Mouse (Mus musculus) liver, embryonic 11.5 days (tissue): ENCODE data around the gene Lbh. TPM values are rescaled to one million over a fixed set of nuclear protein-coding genes. Genes with fewer than 3 reads are reported as not detected.

Source experiments
- ATAC-seq: fragments of 200-750 bp; cut with Nextera tagmentation; replicated peaks from 2 replicates; pipeline ENCODE4 v1.8.0; 2017; ENCODE audit warnings: moderate number of reproducible peaks, mild to moderate bottlenecking, moderate TSS enrichment, moderate library complexity; ENCODE audit not compliant: low FRiP score
- DNase-seq: peaks from one replicate; pipeline ENCODE4 v3.0.0-alpha.2; 2017; ENCODE audit warnings: low spot score
- H3K27ac ChIP-seq: fragments of 300-500 bp; sonication (generic); 2 replicates; pipeline ENCODE4 v1.5.1; 2014; ENCODE audit warnings: mild to moderate bottlenecking, low read depth, low read length, control low read depth
- H3K27me3 ChIP-seq: fragments of 300-500 bp; sonication (generic); replicated peaks from 2 replicates; pipeline ENCODE4 v1.6.1; 2014; ENCODE audit warnings: low read length, mixed read lengths; ENCODE audit not compliant: control insufficient read depth, insufficient read depth
- H3K36me3 ChIP-seq: fragments of 300-500 bp; sonication (generic); 2 replicates; pipeline ENCODE4 v1.6.1; 2014; ENCODE audit warnings: mild to moderate bottlenecking, low read length, moderate library complexity, mixed read lengths; ENCODE audit not compliant: control insufficient read depth, insufficient read depth
- H3K4me1 ChIP-seq: fragments of 300-500 bp; sonication (generic); replicated peaks from 2 replicates; pipeline ENCODE4 v1.6.1; 2014; ENCODE audit warnings: low read length, mixed read lengths; ENCODE audit not compliant: control insufficient read depth, insufficient read depth
- H3K4me2 ChIP-seq: fragments of 300-500 bp; sonication (generic); 2 replicates; pipeline ENCODE4 v1.6.1; 2014; ENCODE audit warnings: mild to moderate bottlenecking, control low read depth, moderate library complexity
- H3K4me3 ChIP-seq: fragments of 300-500 bp; sonication (generic); 2 replicates; pipeline ENCODE4 v1.5.1; 2014; ENCODE audit warnings: low read depth, low read length, control low read depth
- H3K9ac ChIP-seq: fragments of 300-500 bp; sonication (generic); 2 replicates; pipeline ENCODE4 v1.6.1; 2014; ENCODE audit warnings: low read depth, low read length, control low read depth
- H3K9me3 ChIP-seq: fragments of 300-500 bp; sonication (generic); 2 replicates; pipeline ENCODE4 v1.6.1; 2016; ENCODE audit warnings: low read length, inconsistent platforms, mixed read lengths; ENCODE audit not compliant: control insufficient read depth
- WGBS: fragments of 180-500 bp; shearing (Covaris S2); extraction: QIAGEN DNeasy Blood & Tissue Kit; methylation state at CpG from one replicate; pipeline ENCODE4 v1.1.7; 2014; 5-methylcytosine and 5-hydroxymethylcytosine counted together
- polyA plus RNA-seq: library from polyadenylated mRNA; unstranded; fragments of >200 nt; fragmentation: Nextera tagmentation; extraction: Ambion mirVana; gene quantifications from 2 replicates; pipeline ENCODE4 v1.2.1, GENCODE M21; 2014

The Lbh gene
- polyA plus RNA-seq, 1 experiment from 2014 or later: 2.3 TPM

GRCm38 (mm10) chr17:72918571-72919541 lies 751 bp downstream of the Lbh start:
- Histone ChIP-seq H3K27ac (peak overlapping the region; percentile 45; the same call in 1 of the 2 replicates), H3K9me3 (no peaks in the 10 kb centered on the region), H3K4me1 (no peaks in the 10 kb centered on the region; the same call in 1 of the 2 replicates), H3K4me2 (peak overlapping the region; percentile 80), H3K4me3 (peak overlapping the region; percentile 68), H3K9ac (peak overlapping the region; percentile 70), H3K27me3 (peaks cover 15% of the 10 kb centered on the region), H3K36me3 (no peaks in the 10 kb centered on the region)
- WGBS: under 1% methylated on average over 54 of the region's 54 CpGs
- peak; percentile 46 for ATAC-seq
- DNase-seq: peak; percentile 61

- H3K4me2 ChIP-seq: peak overlapping the region; percentile 80
- no peak for DNase-seq
- peak overlapping the region; percentile 68 for H3K4me3 ChIP-seq
- H3K27ac ChIP-seq: no peak overlapping the region
- H3K36me3 ChIP-seq: no peaks in the 10 kb centered on the region
- peak overlapping the region; percentile 70; the same call in 1 of the 2 replicates for H3K9ac ChIP-seq
- WGBS: 17% methylated on average over 3 of the region's 3 CpGs
- no peaks in the 10 kb centered on the region for H3K9me3 ChIP-seq
- no peaks in the 10 kb centered on the region; the same call in 1 of the 2 replicates for H3K4me1 ChIP-seq
- no peak for ATAC-seq
- H3K27me3 ChIP-seq: peaks cover 15% of the 10 kb centered on the region
Observed at GRCm38 (mm10) chr17:72919641-72920040, 1.5 kb downstream of the Lbh start.

- Histone ChIP-seq H3K9ac (no peak overlapping the region), H3K36me3 (no peaks in the 10 kb centered on the region), H3K4me1 (no peaks in the 10 kb centered on the region; the same call in 1 of the 2 replicates), H3K4me3 (peak overlapping the region; percentile 3; the same call in 1 of the 2 replicates), H3K4me2 (peak overlapping the region; percentile 48), H3K27me3 (peaks cover 15% of the 10 kb centered on the region), H3K9me3 (no peaks in the 10 kb centered on the region), H3K27ac (no peak overlapping the region)
- no peak for DNase-seq
- no peak for ATAC-seq
- 19% methylated on average over 2 of the region's 2 CpGs for whole genome bisulfite sequencing
Observed at GRCm38 (mm10) chr17:72920430-72920829, 2.3 kb downstream of the Lbh start.

- no peaks in the 10 kb centered on the region; the same call in 1 of the 2 replicates for H3K4me1 ChIP-seq
- no peak for ATAC-seq
- WGBS: 50% methylated on average over 9 of the region's 9 CpGs
- H3K9ac ChIP-seq: no peak overlapping the region
- H3K9me3 ChIP-seq: no peaks in the 10 kb centered on the region
- peak overlapping the region; percentile 48; the same call in 1 of the 2 replicates for H3K4me2 ChIP-seq
- H3K36me3 ChIP-seq: no peaks in the 10 kb centered on the region
- H3K4me3 ChIP-seq: no peak overlapping the region
- H3K27ac ChIP-seq: no peak overlapping the region
- DNase-seq: no peak
- peaks cover 15% of the 10 kb centered on the region for H3K27me3 ChIP-seq
Observed at GRCm38 (mm10) chr17:72920971-72921370, 2.9 kb downstream of the Lbh start.

GRCm38 (mm10) chr17:72922206-72922605 lies 4.1 kb downstream of the Lbh start:
- Histone ChIP-seq H3K9me3 (no peaks in the 10 kb centered on the region), H3K27ac (no peak overlapping the region), H3K4me1 (peaks cover under 1% of the 10 kb centered on the region; the same call in 1 of the 2 replicates), H3K36me3 (no peaks in the 10 kb centered on the region), H3K4me2 (no peak overlapping the region), H3K4me3 (no peak overlapping the region), H3K9ac (no peak overlapping the region), H3K27me3 (peaks cover 15% of the 10 kb centered on the region)
- no peak for DNase-seq
- WGBS: 63% methylated on average over 5 of the region's 5 CpGs
- no peak for ATAC-seq

GRCm38 (mm10) chr17:72923283-72923682 lies 5.2 kb downstream of the Lbh start:
- Histone ChIP-seq H3K9ac (no peak overlapping the region), H3K36me3 (no peaks in the 10 kb centered on the region), H3K27ac (no peak overlapping the region), H3K4me3 (no peak overlapping the region), H3K9me3 (no peaks in the 10 kb centered on the region), H3K4me2 (no peak overlapping the region), H3K4me1 (peaks cover 3% of the 10 kb centered on the region; the same call in 1 of the 2 replicates), H3K27me3 (peaks cover 15% of the 10 kb centered on the region)
- no peak for DNase-seq
- ATAC-seq: no peak
- 83% methylated on average over 4 of the region's 4 CpGs for WGBS

GRCm38 (mm10) chr17:72924295-72924694 lies 6.2 kb downstream of the Lbh start:
- DNase-seq (no peak), ATAC-seq (no peak)
- WGBS: 78% methylated on average over 8 of the region's 8 CpGs
- Histone ChIP-seq H3K27me3 (peaks cover 6% of the 10 kb centered on the region), H3K27ac (no peak overlapping the region), H3K9me3 (no peaks in the 10 kb centered on the region), H3K4me3 (no peak overlapping the region), H3K4me1 (peaks cover 3% of the 10 kb centered on the region; the same call in 1 of the 2 replicates), H3K9ac (no peak overlapping the region), H3K4me2 (no peak overlapping the region), H3K36me3 (no peaks in the 10 kb centered on the region)

GRCm38 (mm10) chr17:72925111-72925510 lies 7.0 kb downstream of the Lbh start:
- no peak for DNase-seq
- Histone ChIP-seq H3K27ac (no peak overlapping the region), H3K4me3 (no peak overlapping the region), H3K4me1 (peaks cover 3% of the 10 kb centered on the region; the same call in 1 of the 2 replicates), H3K27me3 (0 out of 2 replicates have a peak, but pooled peaks cover 2% of the 10 kb centered on the region), H3K4me2 (no peak overlapping the region), H3K36me3 (no peaks in the 10 kb centered on the region), H3K9me3 (no peaks in the 10 kb centered on the region), H3K9ac (no peak overlapping the region)
- 83% methylated on average over 6 of the region's 6 CpGs for WGBS
- ATAC-seq: no peak
